Comparison of ENCODE assay signal across 8 mouse cellular contexts in genomic region chr19:46046621-46047025, GRCm38 (mm10). TPM values are rescaled to one million over a fixed set of nuclear protein-coding genes. Genes with fewer than 3 reads are reported as not detected.
DNase-seq lines count a peak whose midpoint lies in the region; ATAC-seq and TF ChIP-seq lines count a peak whose summit lies in the region.

No protein-coding gene starts in this region.

- peak; percentile 67 for DNase-seq in lung, embryonic 14.5 days
- DNase-seq in lung, postnatal 14 days: no peak
- DNase-seq in liver, embryonic 11.5 days (ENCODE audit: low spot score): no peak
- DNase-seq in left cerebral cortex, adult 18-20 months (ENCODE audit: low spot score in 2 of 2): no peak
- no peak for DNase-seq in layer of hippocampus, adult 11-12 months (ENCODE audit: low spot score)

- peak; percentile 43; the same call in 1 of the 2 replicates for TF ChIP-seq CTCF in lung, embryonic 14.5 days (IDR thresholded peaks at IDR 0.05; ENCODE audit: low read depth)

- peak overlapping the region; percentile 88 for H3K4me3 ChIP-seq in lung, embryonic 14.5 days (ENCODE audit: low read depth, low read length)
- H3K4me3 ChIP-seq in heart, embryonic 15.5 days: peak overlapping the region; percentile 85
- peak overlapping the region; percentile 97; the same call in 1 of the 2 replicates for H3K4me3 ChIP-seq in liver, embryonic 11.5 days (ENCODE audit: low read depth, low read length)
- H3K4me3 ChIP-seq in stomach, embryonic 15.5 days (replicated peaks): no peak overlapping the region

- H3K4me2 ChIP-seq in lung, embryonic 14.5 days: peak overlapping the region; percentile 77
- peak overlapping the region; percentile 85 for H3K4me2 ChIP-seq in heart, embryonic 15.5 days
- H3K4me2 ChIP-seq in liver, embryonic 11.5 days: peak overlapping the region; percentile 92
- peak overlapping the region; percentile 90 for H3K4me2 ChIP-seq in stomach, embryonic 15.5 days

- H3K27ac ChIP-seq in lung, embryonic 14.5 days (ENCODE audit: low read depth): peak overlapping the region; percentile 99
- H3K27ac ChIP-seq in heart, embryonic 15.5 days: peak overlapping the region; percentile 98
- H3K27ac ChIP-seq in liver, embryonic 11.5 days (ENCODE audit: low read depth, low read length): peak overlapping the region; percentile 85
- H3K27ac ChIP-seq in stomach, embryonic 15.5 days: peak overlapping the region; percentile 99

- H3K9me3 ChIP-seq in lung, embryonic 14.5 days (ENCODE audit: low read depth, low read length): no peaks in the 10 kb centered on the region
- no peaks in the 10 kb centered on the region for H3K9me3 ChIP-seq in heart, embryonic 15.5 days (replicated peaks)
- H3K9me3 ChIP-seq in liver, embryonic 11.5 days (ENCODE audit: control insufficient read depth, low read length): no peaks in the 10 kb centered on the region
- H3K9me3 ChIP-seq in stomach, embryonic 15.5 days: no peaks in the 10 kb centered on the region

- H3K9ac ChIP-seq in lung, embryonic 14.5 days: no peak overlapping the region
- H3K9ac ChIP-seq in heart, embryonic 15.5 days: no peak overlapping the region
- no peak overlapping the region for H3K9ac ChIP-seq in liver, embryonic 11.5 days (ENCODE audit: low read depth, low read length)
- no peak overlapping the region for H3K9ac ChIP-seq in stomach, embryonic 15.5 days

- 5% methylated on average over 10 of the region's 10 CpGs for WGBS in lung, embryonic 14.5 days
- 5% methylated on average over 10 of the region's 10 CpGs for WGBS in heart, embryonic 15.5 days
- 6% methylated on average over 10 of the region's 10 CpGs for WGBS in liver, embryonic 11.5 days
- WGBS in stomach, embryonic 15.5 days: 5% methylated on average over 10 of the region's 10 CpGs

- no peaks in the 10 kb centered on the region for H3K36me3 ChIP-seq in lung, embryonic 14.5 days (ENCODE audit: insufficient read depth)
- H3K36me3 ChIP-seq in heart, embryonic 15.5 days: no peaks in the 10 kb centered on the region
- H3K36me3 ChIP-seq in liver, embryonic 11.5 days (ENCODE audit: control insufficient read depth, insufficient read depth, low read length): no peaks in the 10 kb centered on the region
- H3K36me3 ChIP-seq in stomach, embryonic 15.5 days: no peaks in the 10 kb centered on the region

- H3K4me1 ChIP-seq in lung, embryonic 14.5 days (ENCODE audit: insufficient read depth): peaks cover 23% of the 10 kb centered on the region
- H3K4me1 ChIP-seq in heart, embryonic 15.5 days (replicated peaks): peaks cover 43% of the 10 kb centered on the region
- peaks cover 48% of the 10 kb centered on the region for H3K4me1 ChIP-seq in liver, embryonic 11.5 days (replicated peaks; ENCODE audit: control insufficient read depth, insufficient read depth, low read length)
- peaks cover 34% of the 10 kb centered on the region for H3K4me1 ChIP-seq in stomach, embryonic 15.5 days

- no peaks in the 10 kb centered on the region for H3K27me3 ChIP-seq in lung, embryonic 14.5 days (ENCODE audit: insufficient read depth, low read length)
- no peaks in the 10 kb centered on the region for H3K27me3 ChIP-seq in heart, embryonic 15.5 days
- H3K27me3 ChIP-seq in liver, embryonic 11.5 days (replicated peaks; ENCODE audit: control insufficient read depth, insufficient read depth, low read length): no peaks in the 10 kb centered on the region
- H3K27me3 ChIP-seq in stomach, embryonic 15.5 days (replicated peaks): no peaks in the 10 kb centered on the region

- ATAC-seq in lung, embryonic 14.5 days (ENCODE audit: insufficient read depth): no peak
- no peak for ATAC-seq in heart, embryonic 15.5 days (replicated peaks; ENCODE audit: insufficient number of reproducible peaks, insufficient read depth, low FRiP score, low read depth)
- ATAC-seq in liver, embryonic 11.5 days (replicated peaks; ENCODE audit: low FRiP score): no peak
- no peak for ATAC-seq in stomach, embryonic 15.5 days (ENCODE audit: insufficient read depth, low FRiP score, low read depth)
- ATAC-seq in inflammation-experienced regulatory T-cells, adult 6 months: no peak

RNA-seq across cellular contexts. Expression of gene Ldb1, which starts 1.6 kb away (rescaled TPM):
- 86.7 and 87.7 TPM in 2 replicates for polyA plus RNA-seq in lung, embryonic 14.5 days (2014; fragmentation: Nextera tagmentation; extraction: Ambion mirVana)
- polyA plus RNA-seq in heart, embryonic 15.5 days (2015; fragmentation: Nextera tagmentation; extraction: Ambion mirVana): 64.5 and 78.7 TPM in 2 replicates
- 67.5 and 78.9 TPM in 2 replicates for polyA plus RNA-seq in liver, embryonic 11.5 days (2014; fragmentation: Nextera tagmentation; extraction: Ambion mirVana)
- 73.9 and 74.1 TPM in 2 replicates for polyA plus RNA-seq in stomach, embryonic 15.5 days (2015; fragmentation: Nextera tagmentation; extraction: Ambion mirVana)
- total RNA-seq in left cerebral cortex, adult 18-20 months (2021): 100 to 1,000 TPM; 113 to 123 TPM
- 10 to 100 TPM; 28.4 to 51.7 (median 49.6) TPM for polyA plus RNA-seq in inflammation-experienced regulatory T-cells, adult 6 months (2017; shearing (Covaris generic))

RNA-seq across cellular contexts. Expression of gene Pprc1, which starts 1.9 kb away (rescaled TPM):
- 53.7 and 55.1 TPM in 2 replicates for polyA plus RNA-seq in lung, embryonic 14.5 days (2014; fragmentation: Nextera tagmentation; extraction: Ambion mirVana)
- polyA plus RNA-seq in heart, embryonic 15.5 days (2015; fragmentation: Nextera tagmentation; extraction: Ambion mirVana): 17.7 and 25.8 TPM in 2 replicates
- polyA plus RNA-seq in liver, embryonic 11.5 days (2014; fragmentation: Nextera tagmentation; extraction: Ambion mirVana): 73.2 and 77.2 TPM in 2 replicates
- 32.7 and 37.5 TPM in 2 replicates for polyA plus RNA-seq in stomach, embryonic 15.5 days (2015; fragmentation: Nextera tagmentation; extraction: Ambion mirVana)
- total RNA-seq in left cerebral cortex, adult 18-20 months (2021): 10 to 100 TPM; 26.1 to 33.3 TPM
- 10 to 100 TPM; 10.4 to 20.5 (median 20.3) TPM for polyA plus RNA-seq in inflammation-experienced regulatory T-cells, adult 6 months (2017; shearing (Covaris generic))

RNA-seq across cellular contexts. Expression of gene Nolc1, which starts 29.0 kb away (rescaled TPM):
- 99.3 and 105 TPM in 2 replicates for polyA plus RNA-seq in lung, embryonic 14.5 days (2014; fragmentation: Nextera tagmentation; extraction: Ambion mirVana)
- polyA plus RNA-seq in heart, embryonic 15.5 days (2015; fragmentation: Nextera tagmentation; extraction: Ambion mirVana): 37.0 and 46.9 TPM in 2 replicates
- polyA plus RNA-seq in liver, embryonic 11.5 days (2014; fragmentation: Nextera tagmentation; extraction: Ambion mirVana): 211 TPM in 2 replicates
- polyA plus RNA-seq in stomach, embryonic 15.5 days (2015; fragmentation: Nextera tagmentation; extraction: Ambion mirVana): 79.3 and 89.8 TPM in 2 replicates
- total RNA-seq in left cerebral cortex, adult 18-20 months (2021): 10 to 100 TPM; 47.0 to 50.2 TPM
- polyA plus RNA-seq in inflammation-experienced regulatory T-cells, adult 6 months (2017; shearing (Covaris generic)): 10 to 100 TPM; 53.4 to 77.2 (median 65.0) TPM

RNA-seq across cellular contexts. Expression of gene Hps6, which starts 43.3 kb away (rescaled TPM):
- polyA plus RNA-seq in lung, embryonic 14.5 days (2014; fragmentation: Nextera tagmentation; extraction: Ambion mirVana): 6.0 and 6.5 TPM in 2 replicates
- 6.5 and 7.5 TPM in 2 replicates for polyA plus RNA-seq in heart, embryonic 15.5 days (2015; fragmentation: Nextera tagmentation; extraction: Ambion mirVana)
- 4.9 and 5.4 TPM in 2 replicates for polyA plus RNA-seq in liver, embryonic 11.5 days (2014; fragmentation: Nextera tagmentation; extraction: Ambion mirVana)
- 8.1 TPM in 2 replicates for polyA plus RNA-seq in stomach, embryonic 15.5 days (2015; fragmentation: Nextera tagmentation; extraction: Ambion mirVana)
- 1 to 10 TPM; 7.8 to 8.4 TPM for total RNA-seq in left cerebral cortex, adult 18-20 months (2021)
- 1 to 10 TPM; 1.3 to 3.1 (median 2.6) TPM for polyA plus RNA-seq in inflammation-experienced regulatory T-cells, adult 6 months (2017; shearing (Covaris generic))

RNA-seq across cellular contexts. Expression of gene Armh3, which starts 48.3 kb away (rescaled TPM):
- 16.0 and 17.8 TPM in 2 replicates for polyA plus RNA-seq in lung, embryonic 14.5 days (2014; fragmentation: Nextera tagmentation; extraction: Ambion mirVana)
- polyA plus RNA-seq in heart, embryonic 15.5 days (2015; fragmentation: Nextera tagmentation; extraction: Ambion mirVana): 12.2 and 15.3 TPM in 2 replicates
- polyA plus RNA-seq in liver, embryonic 11.5 days (2014; fragmentation: Nextera tagmentation; extraction: Ambion mirVana): 9.2 and 12.2 TPM in 2 replicates
- 13.1 and 17.3 TPM in 2 replicates for polyA plus RNA-seq in stomach, embryonic 15.5 days (2015; fragmentation: Nextera tagmentation; extraction: Ambion mirVana)
- 10 to 100 TPM; 17.5 to 20.2 TPM for total RNA-seq in left cerebral cortex, adult 18-20 months (2021)
- 10 to 100 TPM in 1 of 3 experiments, 1 to 10 TPM in 2; 8.0 to 10.9 (median 9.5) TPM for polyA plus RNA-seq in inflammation-experienced regulatory T-cells, adult 6 months (2017; shearing (Covaris generic))
